Mouse (Mus musculus) adrenal gland, adult 2 months (tissue): ENCODE data around the gene Camta2. TPM values are rescaled to one million over a fixed set of nuclear protein-coding genes. Genes with fewer than 3 reads are reported as not detected.
A peak's percentile ranks its signal among the peaks of the same experiment; 100 is the strongest.

Source experiments
- DNase-seq: peaks from one replicate; pipeline ENCODE4 v3.0.0; 2021
- polyA plus RNA-seq: library from polyadenylated mRNA; depleted of rRNA; stranded (reverse); fragments of >200 nt; gene quantifications from 2 replicates; pipeline ENCODE4 v1.2.3, GENCODE M21; 2012
- total RNA-seq, 2 experiments: library from RNA; stranded (reverse); gene quantifications; 2 replicates each; pipeline ENCODE4 v1.2.3; 2021

The Camta2 gene
- total and polyA plus RNA-seq, 3 experiments = 36.8 to 58.4 (median 51.7) TPM

GRCm38 (mm10) chr11:70647716-70648420 lies 40.0 kb downstream of the Camta2 start:
- peak; percentile 64 for DNase-seq

- peak; percentile 97 for DNase-seq
Observed at GRCm38 (mm10) chr11:70646691-70647650, 40.9 kb downstream of the Camta2 start, which contains the start of the genes Rnf167 and Slc25a11. TSS of gene Rnf167 (plus strand) at chr11:70647235. TSS of gene Slc25a11 (minus strand) at chr11:70647479.

GRCm38 (mm10) chr11:70646259-70646555 lies 41.7 kb downstream of the Camta2 start:
- no peak for DNase-seq

- DNase-seq = no peak
Observed at GRCm38 (mm10) chr11:70645461-70646258, 42.2 kb downstream of the Camta2 start.

- DNase-seq = no peak
Observed at GRCm38 (mm10) chr11:70644564-70645103, 43.3 kb downstream of the Camta2 start.

- no peak for DNase-seq
Observed at GRCm38 (mm10) chr11:70643051-70643450, 44.9 kb downstream of the Camta2 start.

- DNase-seq = no peak
Observed at GRCm38 (mm10) chr11:70641241-70641640, 46.7 kb downstream of the Camta2 start.

GRCm38 (mm10) chr11:70639976-70640375 lies 47.9 kb downstream of the Camta2 start:
- peak; percentile 63 for DNase-seq

- DNase-seq = no peak
Observed at GRCm38 (mm10) chr11:70638714-70639278, 49.1 kb downstream of the Camta2 start, which contains the start of gene Gp1ba. TSS of gene Gp1ba (plus strand) at chr11:70639122.

GRCm38 (mm10) chr11:70638293-70638692 lies 49.6 kb downstream of the Camta2 start:
- DNase-seq = no peak

GRCm38 (mm10) chr11:70637764-70638163 lies 50.1 kb downstream of the Camta2 start:
- DNase-seq = no peak

- no peak for DNase-seq
Observed at GRCm38 (mm10) chr11:70635601-70636000, 52.3 kb downstream of the Camta2 start.

- no peak for DNase-seq
Observed at GRCm38 (mm10) chr11:70630129-70630528, 57.8 kb downstream of the Camta2 start.

- no peak for DNase-seq
Observed at GRCm38 (mm10) chr11:70629557-70629956, 58.3 kb downstream of the Camta2 start.

GRCm38 (mm10) chr11:70628431-70628830 lies 59.5 kb downstream of the Camta2 start:
- DNase-seq = no peak

GRCm38 (mm10) chr11:70626877-70627276 lies 61.0 kb downstream of the Camta2 start:
- DNase-seq = no peak

- DNase-seq = no peak
Observed at GRCm38 (mm10) chr11:70625473-70625872, 62.4 kb downstream of the Camta2 start.

GRCm38 (mm10) chr11:70623053-70623742 lies 64.7 kb downstream of the Camta2 start:
- DNase-seq = peak; percentile 51

- no peak for DNase-seq
Observed at GRCm38 (mm10) chr11:70621972-70622814, 65.7 kb downstream of the Camta2 start.
